Mouse (Mus musculus) midbrain, postnatal 0 days (tissue): ENCODE results near the gene Cfap54. TPM values are rescaled to one million over a fixed set of nuclear protein-coding genes. Genes with fewer than 3 reads are reported as not detected.

ENCODE experiments used
- ATAC-seq: fragments of 200-750 bp; cut with Nextera tagmentation; 2 replicates; pipeline ENCODE4 v1.8.0; 2017; ENCODE audit warnings: moderate number of reproducible peaks, mild to moderate bottlenecking, moderate TSS enrichment, moderate library complexity; ENCODE audit not compliant: low FRiP score
- DNase-seq: peaks from one replicate; pipeline ENCODE4 v3.0.0-alpha.2; 2015; ENCODE audit warnings: low spot score
- H3K27ac ChIP-seq: fragments of 300-500 bp; sonication (generic); 2 replicates; pipeline ENCODE4 v1.5.1; 2014; ENCODE audit warnings: low read depth, mild to moderate bottlenecking, low read length, mixed read lengths
- H3K27me3 ChIP-seq: fragments of 300-500 bp; sonication (generic); 2 replicates; pipeline ENCODE4 v1.6.1; 2014; ENCODE audit warnings: low read length, control low read depth, mixed read lengths; ENCODE audit not compliant: insufficient read depth
- H3K36me3 ChIP-seq: fragments of 300-500 bp; sonication (generic); 2 replicates; pipeline ENCODE4 v1.6.1; 2014; ENCODE audit warnings: low read length, control low read depth, mixed read lengths; ENCODE audit not compliant: insufficient read depth
- H3K4me1 ChIP-seq: fragments of 300-500 bp; sonication (generic); 2 replicates; pipeline ENCODE4 v1.6.1; 2014; ENCODE audit warnings: mild to moderate bottlenecking, control low read depth, antibody characterized with exemption, low read length, mixed read lengths; ENCODE audit not compliant: insufficient read depth
- H3K4me2 ChIP-seq: fragments of 300-500 bp; sonication (generic); 2 replicates; pipeline ENCODE4 v1.6.1; 2014; ENCODE audit warnings: low read depth, mild to moderate bottlenecking, low read length, mixed read lengths; ENCODE audit not compliant: poor library complexity, severe bottlenecking
- H3K4me3 ChIP-seq: fragments of 300-500 bp; sonication (generic); 2 replicates; pipeline ENCODE4 v1.5.1; 2014; ENCODE audit warnings: low read depth, mild to moderate bottlenecking, low read length, moderate library complexity
- H3K9ac ChIP-seq: fragments of 300-500 bp; sonication (generic); replicated peaks from 2 replicates; pipeline ENCODE4 v1.6.1; 2014; ENCODE audit warnings: mild to moderate bottlenecking, low read length, moderate library complexity, mixed read lengths; ENCODE audit not compliant: poor library complexity, severe bottlenecking
- H3K9me3 ChIP-seq: fragments of 300-500 bp; sonication (generic); 2 replicates; pipeline ENCODE4 v1.6.1; 2016; ENCODE audit warnings: low read length, control low read depth
- CTCF ChIP-seq: IDR thresholded peaks from 2 replicates; pipeline ENCODE4 v1.5.1; 2016; ENCODE audit warnings: antibody characterized with exemption, mild to moderate bottlenecking
- WGBS: fragments of 180-500 bp; shearing (Covaris S2); extraction: QIAGEN DNeasy Blood & Tissue Kit; methylation state at CpG from one replicate; pipeline ENCODE4 v1.1.7; 2014; 5-methylcytosine and 5-hydroxymethylcytosine counted together
- polyA plus RNA-seq: library from polyadenylated mRNA; unstranded; fragments of >200 nt; fragmentation: Nextera tagmentation; extraction: Ambion mirVana; gene quantifications from 2 replicates; pipeline ENCODE4 v1.2.1, GENCODE M21; 2015
- total RNA-seq: library from RNA; depleted of rRNA; stranded (reverse); fragments of >200 nt; gene quantifications from 2 replicates; pipeline ENCODE4 v1.2.3, GENCODE M21; 2014

Gene Cfap54
- total and polyA plus RNA-seq, 2 experiments from 2014 or later, result 4.2 to 4.9 TPM

GRCm38 (mm10) chr10:92965134-92965533 lies 116.3 kb downstream of the Cfap54 start:
- no peak overlapping the region for H3K9ac ChIP-seq
- no peak overlapping the region for H3K4me3 ChIP-seq
- H3K27me3 ChIP-seq, result no peaks in the 10 kb centered on the region
- ATAC-seq (no peak), DNase-seq (no peak)
- H3K4me2 ChIP-seq, result no peak overlapping the region
- H3K27ac ChIP-seq, result no peak overlapping the region
- H3K36me3 ChIP-seq, result no peaks in the 10 kb centered on the region
- no peaks in the 10 kb centered on the region for H3K4me1 ChIP-seq
- no peak for TF ChIP-seq CTCF
- H3K9me3 ChIP-seq, result no peaks in the 10 kb centered on the region
- 87% methylated on average over 3 of the region's 3 CpGs for WGBS

DNA sequence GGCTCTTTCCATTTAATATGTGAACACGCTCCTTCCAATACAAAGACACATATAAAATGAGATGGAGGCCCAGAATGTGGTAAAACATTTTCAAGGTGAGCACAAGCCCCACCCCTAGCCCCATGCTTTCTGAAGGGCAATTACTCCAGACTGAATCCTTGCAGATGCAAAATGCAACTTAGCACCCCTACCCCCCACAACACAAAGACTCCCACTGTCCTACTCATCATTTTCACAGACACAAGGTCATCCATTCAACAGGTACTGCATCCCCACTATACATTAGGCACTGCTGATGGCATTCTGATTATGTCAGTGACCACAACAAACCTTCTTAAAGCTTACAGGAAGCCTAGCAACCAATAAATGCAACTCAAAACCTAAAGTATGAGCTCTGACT lies 131.4 kb downstream of the Cfap54 start:
- Histone ChIP-seq H3K9me3 (no peaks in the 10 kb centered on the region), H3K36me3 (no peaks in the 10 kb centered on the region), H3K9ac (no peak overlapping the region), H3K4me3 (no peak overlapping the region), H3K27me3 (no peaks in the 10 kb centered on the region), H3K4me2 (no peak overlapping the region), H3K4me1 (no peaks in the 10 kb centered on the region), H3K27ac (no peak overlapping the region)
- WGBS, result 89% methylated on average over 1 of the region's 1 CpGs
- no peak for ATAC-seq
- no peak for TF ChIP-seq CTCF
- no peak for DNase-seq

DNA sequence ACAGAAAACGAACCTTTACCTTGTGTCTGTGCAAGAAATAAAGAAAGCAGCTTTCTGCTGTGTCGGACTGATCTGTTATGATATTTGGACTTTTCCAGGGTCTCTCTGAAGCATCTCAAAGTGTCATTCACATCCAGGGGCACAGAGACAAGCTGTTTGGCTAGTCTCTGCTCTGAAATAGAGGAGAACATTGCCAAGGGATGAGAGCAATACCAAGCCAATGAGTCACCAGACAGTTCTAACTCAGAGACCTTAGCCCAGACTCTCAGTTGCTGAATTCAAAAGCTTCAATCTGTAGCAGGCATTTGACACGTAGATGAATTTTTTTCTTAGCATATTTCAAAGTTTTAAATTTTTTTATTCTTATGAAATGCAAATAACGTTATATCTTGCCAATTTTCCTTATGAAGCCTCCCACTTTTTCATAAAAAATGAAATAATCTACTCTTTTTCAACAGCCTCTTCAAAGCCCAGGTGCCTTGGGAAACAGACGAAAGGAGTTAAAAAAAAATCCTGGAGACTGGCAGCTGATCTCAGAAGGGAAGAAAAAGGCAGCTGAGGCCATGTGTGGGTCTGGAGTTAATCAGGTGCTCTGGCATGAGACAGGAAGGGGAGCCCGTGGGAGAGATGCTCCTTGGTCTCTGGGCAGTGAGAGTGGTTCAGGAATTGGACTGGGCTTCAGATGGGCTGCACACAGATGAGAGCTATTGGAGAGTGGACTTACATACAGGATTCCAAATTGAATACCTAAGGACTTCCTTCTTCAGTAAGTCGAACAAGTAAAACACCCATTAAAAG lies 138.4 kb downstream of the Cfap54 start:
- TF ChIP-seq CTCF, result no peak
- no peak overlapping the region for H3K27ac ChIP-seq
- H3K9ac ChIP-seq, result no peak overlapping the region
- no peak overlapping the region for H3K4me2 ChIP-seq
- no peak for ATAC-seq
- H3K27me3 ChIP-seq, result no peaks in the 10 kb centered on the region
- H3K9me3 ChIP-seq, result no peaks in the 10 kb centered on the region
- WGBS, result 66% methylated on average over 7 of the region's 7 CpGs
- H3K4me3 ChIP-seq, result no peak overlapping the region
- DNase-seq, result no peak
- H3K4me1 ChIP-seq, result no peaks in the 10 kb centered on the region
- H3K36me3 ChIP-seq, result no peaks in the 10 kb centered on the region

DNA sequence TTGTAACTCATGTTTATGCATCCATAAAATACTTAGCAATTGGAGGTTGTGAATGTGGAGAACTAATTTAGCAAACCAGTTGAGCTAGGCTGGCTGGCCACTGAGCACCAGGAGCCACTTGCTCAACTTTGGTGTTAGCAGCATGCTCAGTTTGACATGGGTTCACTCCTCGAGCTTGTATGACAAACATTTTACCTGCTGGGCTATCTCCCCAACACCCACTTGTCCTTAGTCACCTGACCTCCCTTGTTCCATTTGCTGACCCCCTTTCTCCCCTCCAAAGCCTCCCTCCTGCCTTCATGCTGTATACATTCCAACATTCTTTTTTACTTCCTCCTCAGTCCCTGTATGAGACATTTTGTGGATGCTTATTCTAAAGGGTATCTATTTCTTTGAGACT lies 139.8 kb downstream of the Cfap54 start:
- no peak for ATAC-seq
- 70% methylated on average over 1 of the region's 1 CpGs for WGBS

DNA sequence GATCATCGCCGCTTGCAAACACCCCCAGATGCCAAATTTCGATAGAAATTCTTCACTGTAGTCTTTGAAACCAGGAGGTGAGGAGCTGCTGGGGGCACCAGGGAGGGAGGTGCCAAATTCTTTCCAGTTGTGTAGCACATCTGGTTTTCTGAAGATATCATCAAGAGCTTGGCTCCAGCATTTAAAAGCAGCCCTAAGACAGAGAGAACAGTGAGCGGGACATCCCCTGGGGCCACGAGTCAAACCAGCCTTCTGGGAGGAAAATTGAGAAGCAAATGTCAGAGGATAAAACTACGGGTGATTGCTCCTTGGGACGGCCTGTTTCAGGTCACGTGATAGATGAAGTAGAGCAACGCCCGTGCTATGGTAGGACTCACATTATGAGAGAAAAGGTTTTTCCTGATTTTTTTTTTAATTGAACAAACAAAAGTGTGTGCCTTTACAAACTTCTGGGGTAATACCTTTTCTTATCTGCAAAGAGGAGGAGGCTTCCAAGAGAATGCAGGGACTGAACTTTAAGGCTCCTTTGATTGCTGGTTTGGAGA lies 143.6 kb downstream of the Cfap54 start:
- Histone ChIP-seq H3K27me3 (no peaks in the 10 kb centered on the region), H3K4me2 (no peak overlapping the region), H3K36me3 (no peaks in the 10 kb centered on the region), H3K4me1 (no peaks in the 10 kb centered on the region), H3K4me3 (no peak overlapping the region), H3K27ac (no peak overlapping the region), H3K9me3 (no peaks in the 10 kb centered on the region), H3K9ac (no peak overlapping the region)
- ATAC-seq (no peak), DNase-seq (no peak)
- no peak for TF ChIP-seq CTCF
- WGBS, result 75% methylated on average over 10 of the region's 10 CpGs

More for the DNA sequence above, 139.8 kb downstream of the Cfap54 start:
- Histone ChIP-seq H3K9me3 (no peaks in the 10 kb centered on the region), H3K27ac (no peak overlapping the region), H3K36me3 (no peaks in the 10 kb centered on the region), H3K4me2 (no peak overlapping the region), H3K27me3 (no peaks in the 10 kb centered on the region), H3K4me1 (no peaks in the 10 kb centered on the region), H3K9ac (no peak overlapping the region), H3K4me3 (no peak overlapping the region)
- TF ChIP-seq CTCF, result no peak
- no peak for DNase-seq

DNA sequence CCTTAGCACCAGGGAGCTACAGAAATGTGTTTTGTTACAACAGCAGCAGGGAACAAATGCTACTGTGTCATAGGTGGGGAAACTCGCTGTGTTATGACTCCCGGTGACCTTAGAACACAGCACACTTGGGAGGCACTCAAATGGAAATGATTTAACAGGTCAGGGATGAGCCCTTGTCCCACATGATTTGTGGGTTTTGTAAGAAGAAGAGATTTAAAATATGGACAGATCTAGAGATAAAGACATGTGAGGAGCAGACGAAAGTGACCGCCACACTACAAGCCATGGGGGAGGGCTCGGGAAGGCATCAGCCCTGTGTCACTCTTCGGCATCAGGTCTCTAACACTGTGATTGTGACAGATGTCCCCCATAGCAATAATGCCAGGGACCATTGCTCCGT lies 144.3 kb downstream of the Cfap54 start:
- no peak overlapping the region for H3K27ac ChIP-seq
- no peak overlapping the region for H3K9ac ChIP-seq
- H3K36me3 ChIP-seq, result no peaks in the 10 kb centered on the region
- ATAC-seq (no peak), DNase-seq (no peak)
- no peaks in the 10 kb centered on the region for H3K27me3 ChIP-seq
- no peaks in the 10 kb centered on the region for H3K9me3 ChIP-seq
- H3K4me1 ChIP-seq, result no peaks in the 10 kb centered on the region
- WGBS, result 91% methylated on average over 7 of the region's 7 CpGs
- H3K4me2 ChIP-seq, result no peak overlapping the region
- H3K4me3 ChIP-seq, result no peak overlapping the region
- no peak for TF ChIP-seq CTCF
